Mouse (Mus musculus) cortical plate, adult 2 months (tissue): ENCODE measurements around the gene Sgms1. TPM values are rescaled to one million over a fixed set of nuclear protein-coding genes. Genes with fewer than 3 reads are reported as not detected.

ENCODE experiments used
- H3K27ac ChIP-seq: fragments of 200-500 bp; 2 replicates; pipeline ENCODE4 v1.5.1; 2012; ENCODE audit warnings: low read length, control low read depth, inconsistent platforms; ENCODE audit not compliant: insufficient read depth
- H3K4me1 ChIP-seq: fragments of 200-500 bp; 2 replicates; pipeline ENCODE4 v1.6.1; 2011; ENCODE audit warnings: low read length; ENCODE audit not compliant: control insufficient read depth, insufficient read depth
- H3K4me3 ChIP-seq: fragments of 200-500 bp; 2 replicates; pipeline ENCODE4 v1.5.1; 2011; ENCODE audit warnings: mild to moderate bottlenecking, low read length, control low read depth; ENCODE audit not compliant: insufficient read depth
- CTCF ChIP-seq: fragments of 200-500 bp; IDR thresholded peaks from 2 replicates; pipeline ENCODE4 v1.5.1; 2011; ENCODE audit warnings: mild to moderate bottlenecking, control low read depth, low read length; ENCODE audit not compliant: insufficient read depth; ENCODE audit errors: extremely low read depth
- POLR2A ChIP-seq: fragments of 200-500 bp; IDR thresholded peaks from 2 replicates; pipeline ENCODE4 v1.6.1; 2011; ENCODE audit warnings: mild to moderate bottlenecking, low read length, control low read depth; ENCODE audit not compliant: insufficient read depth; ENCODE audit errors: extremely low read depth
- polyA plus RNA-seq: library from polyadenylated mRNA; depleted of rRNA; stranded (reverse); fragments of >200 nt; gene quantifications from 2 replicates; pipeline ENCODE4 v1.2.3, GENCODE M21; 2012

Gene Sgms1
- polyA plus RNA-seq, 1 experiment, result 34.3 TPM

GRCm38 (mm10) chr19:32198494-32199106, 190.9 kb downstream of the Sgms1 start:
- no peak overlapping the region for H3K27ac ChIP-seq
- TF ChIP-seq CTCF (no peak), POLR2A (no peak)
- H3K4me3 ChIP-seq, result no peak overlapping the region
- peaks cover 7% of the 10 kb centered on the region for H3K4me1 ChIP-seq

- TF ChIP-seq POLR2A, result no peak
- no peak for TF ChIP-seq CTCF
- Histone ChIP-seq H3K27ac (no peak overlapping the region), H3K4me1 (peaks cover 7% of the 10 kb centered on the region), H3K4me3 (no peak overlapping the region)
Observed at GRCm38 (mm10) chr19:32196976-32197819, 192.3 kb downstream of the Sgms1 start.

- peaks cover 5% of the 10 kb centered on the region for H3K4me1 ChIP-seq
- TF ChIP-seq CTCF (no peak), POLR2A (no peak)
- peak overlapping the region; percentile 49; the same call in 1 of the 2 replicates for H3K27ac ChIP-seq
- no peak overlapping the region for H3K4me3 ChIP-seq
Observed at GRCm38 (mm10) chr19:32196222-32196621, 193.3 kb downstream of the Sgms1 start.

- peak overlapping the region; percentile 56; the same call in 1 of the 2 replicates for H3K27ac ChIP-seq
- no peak overlapping the region for H3K4me3 ChIP-seq
- no peak for TF ChIP-seq CTCF
- TF ChIP-seq POLR2A, result no peak
- H3K4me1 ChIP-seq, result peaks cover 5% of the 10 kb centered on the region
Observed at GRCm38 (mm10) chr19:32194863-32195262, 194.7 kb downstream of the Sgms1 start.

GRCm38 (mm10) chr19:32194074-32194473, 195.4 kb downstream of the Sgms1 start:
- Histone ChIP-seq H3K27ac (no peak overlapping the region), H3K4me1 (peaks cover 7% of the 10 kb centered on the region)
- no peak for TF ChIP-seq CTCF
- no peak for TF ChIP-seq POLR2A

GRCm38 (mm10) chr19:32191596-32191995, 197.9 kb downstream of the Sgms1 start:
- Histone ChIP-seq H3K4me1 (peaks cover 3% of the 10 kb centered on the region; the same call in 1 of the 2 replicates), H3K4me3 (no peak overlapping the region), H3K27ac (no peak overlapping the region)
- TF ChIP-seq CTCF (no peak), POLR2A (no peak)

More at GRCm38 (mm10) chr19:32194074-32194473, 195.4 kb downstream of the Sgms1 start:
- no peak overlapping the region for H3K4me3 ChIP-seq

- Histone ChIP-seq H3K4me1 (peaks cover 2% of the 10 kb centered on the region; the same call in 1 of the 2 replicates), H3K4me3 (no peak overlapping the region), H3K27ac (no peak overlapping the region)
- TF ChIP-seq CTCF (no peak), POLR2A (no peak)
Observed at GRCm38 (mm10) chr19:32189961-32190360, 199.6 kb downstream of the Sgms1 start.

GRCm38 (mm10) chr19:32189036-32189436, 200.5 kb downstream of the Sgms1 start:
- no peak overlapping the region for H3K4me3 ChIP-seq
- peaks cover 2% of the 10 kb centered on the region; the same call in 1 of the 2 replicates for H3K4me1 ChIP-seq
- no peak for TF ChIP-seq POLR2A
- no peak for TF ChIP-seq CTCF
- 0 out of 2 replicates have a peak overlapping the region, but pooled peaks have one; percentile 7 for H3K27ac ChIP-seq

GRCm38 (mm10) chr19:32186594-32187092, 202.9 kb downstream of the Sgms1 start:
- no peak overlapping the region for H3K4me3 ChIP-seq
- H3K27ac ChIP-seq, result 0 out of 2 replicates have a peak overlapping the region, but pooled peaks have one; percentile 53
- no peak for TF ChIP-seq POLR2A
- TF ChIP-seq CTCF, result no peak
- peaks cover 4% of the 10 kb centered on the region for H3K4me1 ChIP-seq

- Histone ChIP-seq H3K27ac (peak overlapping the region; percentile 87; the same call in 1 of the 2 replicates), H3K4me3 (no peak overlapping the region), H3K4me1 (peaks cover 9% of the 10 kb centered on the region)
- TF ChIP-seq POLR2A, result no peak
- TF ChIP-seq CTCF, result no peak
Observed at GRCm38 (mm10) chr19:32183005-32183404, 206.5 kb downstream of the Sgms1 start.

- TF ChIP-seq CTCF (no peak), POLR2A (no peak)
- no peak overlapping the region for H3K4me3 ChIP-seq
- H3K4me1 ChIP-seq, result peaks cover 9% of the 10 kb centered on the region
- H3K27ac ChIP-seq, result peak overlapping the region; percentile 87
Observed at GRCm38 (mm10) chr19:32182471-32182870, 207.0 kb downstream of the Sgms1 start.
